Mouse (Mus musculus) kidney, embryonic 15.5 days (tissue): ENCODE measurements around the gene Ehbp1l1. TPM values are rescaled to one million over a fixed set of nuclear protein-coding genes. Genes with fewer than 3 reads are reported as not detected.

Source experiments
- ATAC-seq: fragments of 200-750 bp; cut with Nextera tagmentation; replicated peaks from 2 replicates; pipeline ENCODE4 v1.8.0; 2017; ENCODE audit warnings: moderate TSS enrichment; ENCODE audit not compliant: low FRiP score
- H3K27ac ChIP-seq: fragments of 300-500 bp; sonication (generic); 2 replicates; pipeline ENCODE4 v1.5.1; 2015; ENCODE audit warnings: mild to moderate bottlenecking, inconsistent platforms
- H3K27me3 ChIP-seq: fragments of 300-500 bp; sonication (generic); 2 replicates; pipeline ENCODE4 v1.6.1; 2015; ENCODE audit warnings: inconsistent platforms
- H3K36me3 ChIP-seq: fragments of 300-500 bp; sonication (generic); 2 replicates; pipeline ENCODE4 v1.6.1; 2015; ENCODE audit warnings: inconsistent platforms
- H3K4me1 ChIP-seq: fragments of 300-500 bp; sonication (generic); 2 replicates; pipeline ENCODE4 v1.6.1; 2015; ENCODE audit warnings: inconsistent platforms
- H3K4me2 ChIP-seq: fragments of 300-500 bp; sonication (generic); 2 replicates; pipeline ENCODE4 v1.6.1; 2015; ENCODE audit warnings: moderate library complexity, mild to moderate bottlenecking, inconsistent platforms
- H3K4me3 ChIP-seq: fragments of 300-500 bp; sonication (generic); replicated peaks from 2 replicates; pipeline ENCODE4 v1.5.1; 2015; ENCODE audit warnings: mild to moderate bottlenecking, inconsistent platforms
- H3K9ac ChIP-seq: fragments of 300-500 bp; sonication (generic); 2 replicates; pipeline ENCODE4 v1.6.1; 2015; ENCODE audit warnings: mild to moderate bottlenecking, inconsistent platforms
- H3K9me3 ChIP-seq: fragments of 300-500 bp; sonication (generic); replicated peaks from 2 replicates; pipeline ENCODE4 v1.6.1; 2016; ENCODE audit warnings: inconsistent platforms
- WGBS: fragments of 180-500 bp; shearing (Covaris S2); methylation state at CpG from one replicate; pipeline ENCODE4 v1.1.7; 2015; ENCODE audit warnings: mixed read lengths; 5-methylcytosine and 5-hydroxymethylcytosine counted together
- polyA plus RNA-seq: library from polyadenylated mRNA; unstranded; fragments of >200 nt; fragmentation: Nextera tagmentation; extraction: Ambion mirVana; gene quantifications from 2 replicates; pipeline ENCODE4 v1.2.1, GENCODE M21; 2015

The Ehbp1l1 gene
- polyA plus RNA-seq, 1 experiment from 2014 or later: 25.9 TPM

DNA sequence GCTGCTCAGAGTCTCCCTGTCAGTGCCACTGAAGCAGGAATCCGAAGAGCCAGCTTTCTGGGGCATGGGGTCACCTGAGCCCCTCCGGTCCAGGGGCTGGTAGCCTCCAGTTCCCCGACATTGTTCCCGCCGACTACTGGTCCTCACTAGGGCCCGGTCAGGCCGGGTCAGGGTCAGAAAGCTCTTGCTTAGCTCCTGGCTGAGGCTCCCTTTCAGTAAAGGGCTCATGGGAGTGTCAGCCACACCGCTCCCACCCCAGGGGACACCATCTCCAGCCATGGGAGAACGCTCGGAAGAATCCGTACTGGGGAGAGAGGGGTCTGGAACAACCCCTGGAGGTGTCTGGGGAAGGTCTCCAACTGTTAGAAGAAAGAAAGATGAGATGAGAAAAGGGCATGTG is 40.3 kb downstream of the Ehbp1l1 start:
- Histone ChIP-seq H3K27me3 (no peaks in the 10 kb centered on the region), H3K9ac (no peak overlapping the region), H3K4me1 (peaks cover 22% of the 10 kb centered on the region), H3K36me3 (peaks cover 59% of the 10 kb centered on the region), H3K4me2 (no peak overlapping the region), H3K27ac (no peak overlapping the region), H3K9me3 (no peaks in the 10 kb centered on the region), H3K4me3 (no peak overlapping the region)
- ATAC-seq: no peak
- 93% methylated on average over 11 of the region's 11 CpGs for WGBS

DNA sequence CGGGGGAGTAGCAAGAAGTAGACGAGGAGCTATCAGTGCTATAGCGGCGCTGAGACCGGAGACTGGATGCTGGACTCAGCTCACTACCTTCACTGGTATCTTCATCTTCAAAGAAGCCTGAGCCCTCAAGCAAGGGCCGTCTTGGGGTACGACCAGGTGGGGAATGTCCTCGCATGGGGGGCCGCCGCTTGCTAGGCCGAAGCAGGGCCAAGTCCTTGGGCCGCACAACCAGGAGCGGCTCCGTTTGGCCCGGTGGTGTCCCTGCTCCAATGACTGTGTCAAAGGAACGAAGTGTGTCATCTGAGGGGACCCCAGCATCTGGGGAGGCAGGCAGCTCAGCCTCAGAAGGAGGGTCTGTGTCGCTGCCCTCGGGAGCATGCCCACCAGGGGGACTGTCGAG is 40.7 kb downstream of the Ehbp1l1 start:
- H3K9me3 ChIP-seq: no peaks in the 10 kb centered on the region
- no peaks in the 10 kb centered on the region for H3K27me3 ChIP-seq
- H3K27ac ChIP-seq: no peak overlapping the region
- H3K4me2 ChIP-seq: no peak overlapping the region
- H3K36me3 ChIP-seq: peaks cover 62% of the 10 kb centered on the region
- H3K9ac ChIP-seq: no peak overlapping the region
- no peak for ATAC-seq
- H3K4me1 ChIP-seq: peaks cover 17% of the 10 kb centered on the region
- WGBS: 95% methylated on average over 19 of the region's 19 CpGs
- no peak overlapping the region for H3K4me3 ChIP-seq

DNA sequence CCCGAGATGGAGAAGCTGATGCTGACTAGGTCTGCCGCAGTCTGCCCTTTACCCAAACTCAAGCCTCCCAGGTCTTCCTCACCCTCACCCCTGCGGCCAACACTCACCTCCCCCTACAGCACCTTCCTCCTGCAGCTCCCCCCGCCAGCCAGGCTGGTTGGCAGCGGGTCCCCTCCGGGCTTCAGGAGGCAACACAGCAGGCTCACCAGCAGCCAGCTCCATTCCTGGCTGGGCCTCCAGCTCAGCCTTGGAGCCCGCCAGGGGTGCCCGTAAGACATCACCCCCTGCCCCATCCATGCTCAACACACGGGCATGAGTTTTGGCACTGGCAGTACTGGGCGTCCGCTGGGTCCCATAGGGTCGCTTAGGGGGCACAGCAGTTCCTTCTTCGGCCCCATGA is 41.1 kb downstream of the Ehbp1l1 start:
- WGBS: 92% methylated on average over 13 of the region's 13 CpGs
- no peaks in the 10 kb centered on the region for H3K9me3 ChIP-seq
- H3K27ac ChIP-seq: no peak overlapping the region
- H3K4me3 ChIP-seq: no peak overlapping the region
- H3K4me1 ChIP-seq: peaks cover 13% of the 10 kb centered on the region
- H3K4me2 ChIP-seq: no peak overlapping the region
- no peak for ATAC-seq
- H3K27me3 ChIP-seq: no peaks in the 10 kb centered on the region
- peaks cover 66% of the 10 kb centered on the region for H3K36me3 ChIP-seq
- no peak overlapping the region for H3K9ac ChIP-seq

DNA sequence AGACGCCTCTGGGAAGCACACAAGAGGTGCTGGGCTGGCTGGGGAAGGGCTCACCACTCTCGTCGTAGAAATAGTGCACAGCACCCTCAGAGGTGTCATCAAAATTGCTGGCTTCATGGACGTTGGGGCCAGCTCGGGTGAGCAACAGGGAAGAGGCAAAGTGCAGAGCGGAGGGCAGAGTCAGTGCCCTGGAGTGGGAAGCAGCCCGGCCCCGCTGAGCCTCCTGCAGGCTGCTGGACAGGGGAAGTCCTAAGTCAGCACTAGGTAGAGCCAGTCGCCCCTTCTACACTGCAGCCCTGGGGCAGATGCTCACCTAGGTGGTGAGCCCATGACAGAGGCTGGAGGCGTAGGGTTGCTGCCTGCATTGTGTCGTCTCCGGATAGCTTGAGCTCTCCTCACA is 41.9 kb downstream of the Ehbp1l1 start:
- Histone ChIP-seq H3K9ac (no peak overlapping the region), H3K36me3 (peaks cover 74% of the 10 kb centered on the region), H3K4me3 (no peak overlapping the region), H3K4me1 (peaks cover 12% of the 10 kb centered on the region), H3K27ac (no peak overlapping the region), H3K4me2 (no peak overlapping the region), H3K27me3 (no peaks in the 10 kb centered on the region), H3K9me3 (no peaks in the 10 kb centered on the region)
- WGBS: 88% methylated on average over 12 of the region's 12 CpGs
- no peak for ATAC-seq

DNA sequence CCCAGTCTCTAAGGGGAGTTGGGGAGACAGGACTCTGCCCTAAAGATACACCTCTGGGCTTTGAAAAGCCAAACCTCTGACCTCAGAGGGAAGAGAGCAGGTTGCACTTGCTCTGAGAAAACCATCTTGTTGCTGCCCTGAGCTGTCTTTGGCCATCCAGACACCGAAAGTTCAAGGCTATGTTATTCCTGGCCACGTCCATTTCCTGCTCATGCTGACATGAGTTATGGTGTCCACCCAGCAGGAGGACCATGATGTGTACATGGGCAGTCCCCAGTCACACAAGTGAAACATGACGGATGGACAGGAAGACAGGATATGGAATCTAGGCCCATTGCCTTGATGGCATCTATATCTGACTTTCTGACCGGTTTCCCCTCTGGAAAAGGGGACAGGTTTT is 45.7 kb downstream of the Ehbp1l1 start:
- WGBS: 58% methylated on average over 4 of the region's 4 CpGs
- Histone ChIP-seq H3K4me1 (no peaks in the 10 kb centered on the region), H3K27me3 (no peaks in the 10 kb centered on the region), H3K9ac (no peak overlapping the region), H3K4me2 (no peak overlapping the region), H3K4me3 (no peak overlapping the region), H3K27ac (no peak overlapping the region), H3K9me3 (no peaks in the 10 kb centered on the region), H3K36me3 (peaks cover 96% of the 10 kb centered on the region)
- ATAC-seq: no peak

DNA sequence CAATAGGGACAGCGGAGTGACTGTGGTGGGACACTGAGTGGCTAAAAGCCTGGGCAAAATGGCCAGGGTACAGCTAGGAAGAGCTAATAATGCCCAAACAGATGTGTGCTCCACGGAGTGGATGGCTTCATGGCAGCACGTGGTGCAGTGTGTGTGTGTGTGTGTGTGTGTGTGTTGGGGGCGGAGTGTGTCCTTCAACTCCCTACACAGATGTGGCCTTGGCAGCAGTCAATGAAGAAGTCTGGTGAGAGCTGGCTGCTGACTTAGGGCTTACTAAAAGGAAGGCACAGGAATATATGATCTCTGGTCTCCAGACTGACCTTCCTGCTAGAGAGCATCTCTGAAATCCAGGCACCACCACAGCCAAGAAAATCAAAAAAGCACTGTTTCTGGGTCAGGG is 57.7 kb downstream of the Ehbp1l1 start:
- peaks cover 90% of the 10 kb centered on the region for H3K36me3 ChIP-seq

DNA sequence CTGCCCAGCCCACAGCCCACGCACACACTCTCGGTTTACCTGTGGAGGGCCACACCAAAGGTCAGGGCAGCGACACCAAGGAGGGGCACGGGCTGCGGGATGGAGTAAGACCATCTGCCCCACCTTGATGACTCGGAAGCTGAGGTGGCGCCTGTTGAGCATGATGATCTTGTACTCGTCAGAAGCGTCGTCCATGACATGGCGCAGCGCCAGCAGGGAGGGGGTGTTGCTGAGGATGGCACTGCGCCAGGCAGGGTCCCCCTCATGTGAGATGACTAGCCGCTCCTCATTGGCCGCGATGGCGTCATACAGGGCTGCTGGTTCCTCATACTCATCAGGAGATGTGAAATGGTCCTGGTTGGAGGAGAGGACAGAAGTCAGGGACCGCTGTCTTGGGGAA is 59.7 kb downstream of the Ehbp1l1 start:
- Histone ChIP-seq H3K27me3 (no peaks in the 10 kb centered on the region), H3K36me3 (peaks cover 70% of the 10 kb centered on the region), H3K4me3 (no peak overlapping the region), H3K4me2 (no peak overlapping the region), H3K27ac (no peak overlapping the region), H3K9me3 (no peaks in the 10 kb centered on the region), H3K4me1 (peaks cover 31% of the 10 kb centered on the region), H3K9ac (no peak overlapping the region)
- 94% methylated on average over 18 of the region's 18 CpGs for WGBS
- ATAC-seq: no peak

More for the DNA sequence above, 57.7 kb downstream of the Ehbp1l1 start:
- no peak overlapping the region for H3K9ac ChIP-seq
- no peak overlapping the region for H3K4me3 ChIP-seq
- WGBS: 90% methylated on average over 4 of the region's 4 CpGs
- H3K4me1 ChIP-seq: peaks cover 15% of the 10 kb centered on the region
- H3K9me3 ChIP-seq: no peaks in the 10 kb centered on the region
- no peak overlapping the region for H3K4me2 ChIP-seq
- no peak for ATAC-seq
- H3K27me3 ChIP-seq: no peaks in the 10 kb centered on the region
- H3K27ac ChIP-seq: no peak overlapping the region

DNA sequence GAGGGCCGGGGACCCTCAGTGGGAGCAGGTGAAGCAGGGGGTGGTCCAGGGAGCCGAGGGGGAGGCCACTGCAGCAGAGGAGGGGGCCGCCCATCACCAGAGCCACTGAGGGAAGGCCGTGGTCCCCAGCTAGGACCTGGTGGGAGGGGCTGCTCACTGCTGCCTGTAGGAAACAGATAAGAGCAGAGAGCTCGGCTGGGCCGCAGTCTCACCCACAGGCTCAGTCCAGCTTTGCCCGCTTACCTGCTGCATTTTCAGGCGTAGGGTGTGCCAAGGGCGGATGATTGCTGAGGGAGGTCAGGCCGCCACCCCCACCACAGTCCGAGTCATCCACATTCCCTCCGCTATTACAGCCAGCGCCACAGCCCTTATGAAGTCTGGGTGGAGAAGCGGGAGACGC is 60.7 kb downstream of the Ehbp1l1 start:
- no peak overlapping the region for H3K4me2 ChIP-seq
- 88% methylated on average over 15 of the region's 15 CpGs for WGBS
- H3K27me3 ChIP-seq: no peaks in the 10 kb centered on the region
- H3K9ac ChIP-seq: no peak overlapping the region
- H3K4me3 ChIP-seq: no peak overlapping the region
- peaks cover 40% of the 10 kb centered on the region for H3K4me1 ChIP-seq
- H3K9me3 ChIP-seq: no peaks in the 10 kb centered on the region
- H3K27ac ChIP-seq: no peak overlapping the region
- ATAC-seq: peak; percentile 24; the same call in 1 of the 2 replicates
- H3K36me3 ChIP-seq: peaks cover 61% of the 10 kb centered on the region

DNA sequence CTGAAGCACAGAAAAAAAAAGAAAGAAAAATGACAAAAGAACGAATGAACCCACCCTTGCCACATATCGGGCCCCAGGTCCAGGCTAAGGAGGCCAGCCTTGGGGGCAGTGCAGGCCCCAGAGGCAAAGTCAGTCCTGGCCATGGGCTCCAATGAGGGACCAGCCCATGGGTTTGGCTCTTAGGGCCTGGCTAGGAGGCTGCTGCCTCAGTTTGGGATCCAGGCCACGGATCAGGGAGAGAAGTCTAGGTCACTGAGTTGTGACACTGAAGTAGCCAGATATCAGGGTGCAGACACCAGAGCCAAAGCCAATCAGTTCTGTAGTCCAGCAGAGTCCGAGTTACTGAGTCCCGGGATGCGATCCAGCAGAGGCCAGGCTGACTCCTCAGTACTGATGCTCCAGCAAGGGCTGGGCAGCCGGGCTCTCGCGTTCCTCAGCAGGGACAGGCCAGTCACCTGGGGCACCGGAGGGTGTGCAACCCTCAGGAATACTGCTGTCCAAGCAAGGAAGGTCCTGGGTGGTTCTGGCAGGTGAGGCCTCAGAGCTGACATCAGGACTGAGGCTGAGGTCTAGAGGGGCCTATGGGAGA is 61.4 kb downstream of the Ehbp1l1 start:
- Histone ChIP-seq H3K27me3 (no peaks in the 10 kb centered on the region), H3K27ac (no peak overlapping the region), H3K4me1 (peaks cover 40% of the 10 kb centered on the region), H3K4me3 (no peak overlapping the region), H3K9me3 (no peaks in the 10 kb centered on the region), H3K4me2 (no peak overlapping the region), H3K36me3 (peaks cover 61% of the 10 kb centered on the region), H3K9ac (0 out of 2 replicates have a peak overlapping the region, but pooled peaks have one; percentile 17)
- ATAC-seq: no peak
- WGBS: 92% methylated on average over 10 of the region's 10 CpGs

DNA sequence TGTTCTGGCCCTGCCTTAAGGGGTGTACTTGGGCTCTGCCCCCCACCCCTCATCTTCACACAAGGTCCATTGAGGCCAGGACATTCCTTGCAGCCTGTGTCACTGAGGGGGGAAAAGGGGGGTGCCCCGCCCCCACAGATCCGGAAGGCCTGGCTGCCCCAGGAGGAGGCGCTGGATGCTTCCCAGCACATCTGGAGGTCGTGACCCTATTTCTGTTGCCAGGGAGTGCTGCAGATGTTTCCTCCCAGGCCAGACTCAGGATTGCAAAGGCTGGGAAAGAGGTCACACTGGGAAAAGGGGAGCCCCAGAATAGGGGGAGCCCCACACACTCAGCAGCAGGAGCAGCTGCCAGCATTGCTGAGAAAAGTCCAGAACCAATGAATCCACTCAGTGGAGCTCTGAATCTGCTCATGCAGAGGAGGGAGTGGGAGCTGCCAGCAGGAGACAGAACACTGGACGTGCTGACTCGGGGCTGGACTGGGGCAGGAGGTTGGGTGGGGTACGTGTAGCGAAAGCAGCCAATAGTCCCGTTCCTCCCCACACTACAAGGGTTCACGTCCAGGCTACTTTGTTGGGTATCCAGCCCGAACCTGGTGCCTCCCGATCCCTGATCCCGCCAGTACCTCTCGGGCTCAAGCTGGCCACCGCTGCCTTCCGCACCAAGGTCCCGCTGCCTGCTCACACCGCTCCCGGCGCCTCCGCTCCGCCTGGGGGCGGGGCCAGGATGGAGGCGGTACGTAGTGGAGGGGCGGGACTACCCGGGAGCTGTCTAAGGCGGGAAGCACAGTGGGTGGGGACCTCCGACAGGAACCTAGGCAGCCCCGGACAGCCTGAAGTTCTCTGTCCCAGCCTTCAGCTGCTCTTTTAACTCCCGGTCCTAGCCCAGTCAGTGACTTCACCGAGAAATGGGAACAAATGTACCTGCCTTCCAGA is 62.9 kb downstream of the Ehbp1l1 start, which contains the start of gene Sipa1:
Gene Sipa1 (minus strand): TSS at position 727 of the 933 bp plus-strand sequence.
- Histone ChIP-seq H3K36me3 (peaks cover 58% of the 10 kb centered on the region), H3K4me1 (peaks cover 40% of the 10 kb centered on the region), H3K27ac (peak within 1 kb of the TSS; percentile 92), H3K27me3 (no peaks in the 10 kb centered on the region), H3K4me3 (peak within 1 kb of the TSS; percentile 57), H3K4me2 (peak within 1 kb of the TSS; percentile 62), H3K9me3 (no peaks in the 10 kb centered on the region), H3K9ac (peak within 1 kb of the TSS; percentile 51)
- peak; percentile 96 for ATAC-seq
- WGBS: under 1% methylated on average over 32 of the region's 32 CpGs

DNA sequence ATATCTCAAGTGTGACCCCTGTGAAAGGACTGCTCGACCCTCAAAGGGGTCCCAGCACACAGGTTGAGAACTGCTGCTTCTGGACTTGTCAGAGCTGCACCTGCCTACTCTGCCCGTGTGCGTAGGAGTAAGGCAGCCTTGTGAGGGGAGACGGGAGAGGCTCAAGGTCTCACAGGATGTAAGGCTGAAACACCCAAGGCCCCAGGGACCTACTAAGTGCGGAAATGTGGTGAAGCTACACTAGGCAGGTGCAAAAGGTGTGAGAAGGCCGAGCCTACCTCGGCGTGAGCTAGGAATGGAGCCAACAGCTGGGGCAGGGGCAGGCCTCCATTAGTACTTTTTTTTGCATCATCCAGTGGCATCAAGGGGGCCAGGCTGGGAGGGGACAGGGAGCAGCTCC is 63.8 kb downstream of the Ehbp1l1 start:
- Histone ChIP-seq H3K9ac (peak overlapping the region; percentile 51), H3K27me3 (no peaks in the 10 kb centered on the region), H3K4me3 (peak overlapping the region; percentile 57), H3K4me1 (peaks cover 46% of the 10 kb centered on the region), H3K36me3 (peaks cover 58% of the 10 kb centered on the region), H3K4me2 (peak overlapping the region; percentile 62), H3K9me3 (no peaks in the 10 kb centered on the region), H3K27ac (peak overlapping the region; percentile 92)
- WGBS: 61% methylated on average over 8 of the region's 8 CpGs
- ATAC-seq: no peak
